Mouse (Mus musculus) heart, postnatal 0 days (tissue): ENCODE measurements around the gene Zfp318.

Experiments used
- CTCF ChIP-seq: IDR thresholded peaks from 2 replicates; pipeline ENCODE4 v1.5.1; 2016; ENCODE audit warnings: antibody characterized with exemption, control low read depth, low read depth
- EP300 ChIP-seq: IDR thresholded peaks from 2 replicates; pipeline ENCODE4 v1.6.1; 2016; ENCODE audit warnings: antibody characterized with exemption, low read depth

- TF ChIP-seq CTCF = no peak
- no peak for TF ChIP-seq EP300
Measured at GRCm38 (mm10) chr17:46467830-46468229, 84.3 kb downstream of the Zfp318 start.
